Mouse (Mus musculus) G1E-ER4 (cell line): ENCODE measurements around the gene Gm6993. TPM values are rescaled to one million over a fixed set of nuclear protein-coding genes. Genes with fewer than 3 reads are reported as not detected.

Experiments used
- GATA1 ChIP-seq: IDR thresholded peaks from one replicate; pipeline ENCODE4 v1.8.0; 2012; ENCODE audit warnings: low read length, inconsistent platforms
- polyA plus RNA-seq: library from polyadenylated mRNA; stranded (reverse); fragments of >175 nt; gene quantifications from 2 replicates; pipeline ENCODE4 v1.2.3, GENCODE M21; 2012

Gene Gm6993
- polyA plus RNA-seq, 1 experiment, result not detected

- no peak for TF ChIP-seq GATA1
Measured at GRCm38 (mm10) chr12:31256121-31256903, 15.7 kb downstream of the Gm6993 start.

- TF ChIP-seq GATA1, result no peak
Measured at GRCm38 (mm10) chr12:31261882-31262281, 21.3 kb downstream of the Gm6993 start.

- no peak for TF ChIP-seq GATA1
Measured at GRCm38 (mm10) chr12:31263921-31264320, 23.4 kb downstream of the Gm6993 start.

- no peak for TF ChIP-seq GATA1
Measured at GRCm38 (mm10) chr12:31265005-31265721, 24.6 kb downstream of the Gm6993 start, which contains the start of gene Lamb1. Gene Lamb1 (plus strand): TSS chr12:31265234.

GRCm38 (mm10) chr12:31265722-31266431 lies 25.3 kb downstream of the Gm6993 start:
- no peak for TF ChIP-seq GATA1

GRCm38 (mm10) chr12:31266686-31267085 lies 26.1 kb downstream of the Gm6993 start:
- no peak for TF ChIP-seq GATA1

GRCm38 (mm10) chr12:31267363-31267762 lies 26.8 kb downstream of the Gm6993 start:
- TF ChIP-seq GATA1, result no peak

GRCm38 (mm10) chr12:31268315-31268714 lies 27.7 kb downstream of the Gm6993 start:
- no peak for TF ChIP-seq GATA1

- no peak for TF ChIP-seq GATA1
Measured at GRCm38 (mm10) chr12:31269020-31269597, 28.5 kb downstream of the Gm6993 start.

- TF ChIP-seq GATA1, result no peak
Measured at GRCm38 (mm10) chr12:31270361-31270760, 29.8 kb downstream of the Gm6993 start.

GRCm38 (mm10) chr12:31270776-31271175 lies 30.2 kb downstream of the Gm6993 start:
- no peak for TF ChIP-seq GATA1

GRCm38 (mm10) chr12:31271361-31272011 lies 30.9 kb downstream of the Gm6993 start:
- no peak for TF ChIP-seq GATA1

GRCm38 (mm10) chr12:31272012-31272735 lies 31.6 kb downstream of the Gm6993 start:
- no peak for TF ChIP-seq GATA1

- TF ChIP-seq GATA1, result no peak
Measured at GRCm38 (mm10) chr12:31272846-31273245, 32.3 kb downstream of the Gm6993 start.
